Mouse (Mus musculus) spleen, adult 2 months (tissue): Measurements from ENCODE around the gene Faap20. TPM values are rescaled to one million over a fixed set of nuclear protein-coding genes. Genes with fewer than 3 reads are reported as not detected.

Experiments used
- DNase-seq, 2 experiments: peaks; one replicate each; pipeline versions ENCODE4 v3.0.0 to v3.0.0-alpha.2; 2012 to 2021; ENCODE audit warnings: low spot score in 2 of 2, low read depth in 1 of 2
- H3K27ac ChIP-seq: fragments of 200-500 bp; 2 replicates; pipeline ENCODE4 v1.5.1; 2012; ENCODE audit warnings: low read length, inconsistent platforms; ENCODE audit not compliant: insufficient read depth
- H3K27me3 ChIP-seq: fragments of 200-500 bp; 2 replicates; pipeline ENCODE4 v1.6.1; 2012; ENCODE audit warnings: mild to moderate bottlenecking, moderate library complexity, low read length, inconsistent platforms; ENCODE audit not compliant: control insufficient read depth, insufficient read depth
- H3K36me3 ChIP-seq: fragments of 200-500 bp; 2 replicates; pipeline ENCODE4 v1.6.1; 2012; ENCODE audit warnings: mild to moderate bottlenecking, low read length, inconsistent platforms; ENCODE audit not compliant: control insufficient read depth, insufficient read depth
- H3K4me1 ChIP-seq: fragments of 200-500 bp; 2 replicates; pipeline ENCODE4 v1.6.1; 2011; ENCODE audit warnings: inconsistent platforms; ENCODE audit not compliant: control insufficient read depth, insufficient read depth, insufficient read length
- H3K4me3 ChIP-seq: fragments of 200-500 bp; 2 replicates; pipeline ENCODE4 v1.5.1; 2011; ENCODE audit warnings: mild to moderate bottlenecking, inconsistent platforms; ENCODE audit not compliant: insufficient read depth, insufficient read length; ENCODE audit errors: extremely low read depth
- CTCF ChIP-seq: fragments of 200-500 bp; IDR thresholded peaks from 2 replicates; pipeline ENCODE4 v1.5.1; 2011; ENCODE audit warnings: mild to moderate bottlenecking, inconsistent platforms; ENCODE audit not compliant: insufficient read depth, insufficient read length, insufficient replicate concordance; ENCODE audit errors: extremely low read depth
- POLR2A ChIP-seq: fragments of 200-500 bp; IDR thresholded peaks from 2 replicates; pipeline ENCODE4 v1.6.1; 2011; ENCODE audit warnings: low read depth, low read length, inconsistent platforms
- WGBS: fragments of 180-500 bp; shearing (Covaris S2); methylation state at CpG from one replicate; pipeline ENCODE4 v1.1.7; 2018; 5-methylcytosine and 5-hydroxymethylcytosine counted together
- polyA plus RNA-seq: library from polyadenylated mRNA; depleted of rRNA; stranded (reverse); fragments of >200 nt; gene quantifications from 2 replicates; pipeline ENCODE4 v1.2.3, GENCODE M21; 2012

Faap20 gene
- polyA plus RNA-seq, 1 experiment, result 43.2 TPM

- Histone ChIP-seq H3K4me3 (no peak overlapping the region), H3K4me1 (no peaks in the 10 kb centered on the region), H3K27me3 (no peaks in the 10 kb centered on the region), H3K27ac (no peak overlapping the region), H3K36me3 (no peaks in the 10 kb centered on the region)
- no peak for TF ChIP-seq POLR2A
- TF ChIP-seq CTCF, result no peak
- 81% methylated on average over 11 of the region's 11 CpGs for WGBS
- no peak for DNase-seq
Measured at GRCm38 (mm10) chr4:155287713-155288112, 38.1 kb downstream of the Faap20 start.

- Histone ChIP-seq H3K27me3 (no peaks in the 10 kb centered on the region), H3K27ac (no peak overlapping the region), H3K4me1 (no peaks in the 10 kb centered on the region), H3K36me3 (no peaks in the 10 kb centered on the region), H3K4me3 (no peak overlapping the region)
- DNase-seq, result no peak
- no peak for TF ChIP-seq POLR2A
- TF ChIP-seq CTCF, result no peak
- 70% methylated on average over 1 of the region's 1 CpGs for WGBS
Measured at GRCm38 (mm10) chr4:155288586-155288985, 39.0 kb downstream of the Faap20 start.

DNA sequence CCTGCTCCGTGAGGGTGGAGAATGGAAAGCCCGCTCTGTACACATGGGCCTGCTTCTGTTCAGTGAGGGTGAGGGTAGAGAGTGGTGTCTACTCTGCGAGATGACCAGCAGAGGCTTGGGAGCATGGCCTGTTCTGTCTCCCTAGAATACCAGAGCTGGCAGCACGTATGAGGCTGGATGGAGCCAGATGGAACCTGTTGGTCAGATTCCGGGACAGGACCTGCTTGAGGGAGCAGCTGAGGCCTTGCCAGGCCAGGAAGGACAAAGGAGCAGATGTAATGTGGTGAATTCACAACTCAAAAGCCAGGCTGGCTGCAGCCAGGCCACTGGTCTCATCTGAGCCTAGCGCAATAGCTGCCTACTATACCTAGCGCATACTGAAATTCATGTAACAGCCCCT is 40.4 kb downstream of the Faap20 start:
- Histone ChIP-seq H3K27ac (no peak overlapping the region), H3K4me3 (no peak overlapping the region), H3K27me3 (no peaks in the 10 kb centered on the region), H3K4me1 (no peaks in the 10 kb centered on the region), H3K36me3 (no peaks in the 10 kb centered on the region)
- TF ChIP-seq CTCF (no peak), POLR2A (no peak)
- 90% methylated on average over 7 of the region's 7 CpGs for WGBS
- no peak for DNase-seq

- TF ChIP-seq CTCF (no peak), POLR2A (no peak)
- no peaks in the 10 kb centered on the region for H3K4me1 ChIP-seq
- no peak overlapping the region for H3K4me3 ChIP-seq
- no peak overlapping the region for H3K27ac ChIP-seq
- H3K36me3 ChIP-seq, result no peaks in the 10 kb centered on the region
- DNase-seq, result no peak
- WGBS, result 80% methylated on average over 10 of the region's 10 CpGs
- no peaks in the 10 kb centered on the region for H3K27me3 ChIP-seq
Measured at GRCm38 (mm10) chr4:155292863-155293262, 43.3 kb downstream of the Faap20 start.

- Histone ChIP-seq H3K27me3 (no peaks in the 10 kb centered on the region), H3K4me1 (no peaks in the 10 kb centered on the region), H3K36me3 (no peaks in the 10 kb centered on the region), H3K27ac (no peak overlapping the region), H3K4me3 (no peak overlapping the region)
- no peak for TF ChIP-seq POLR2A
- TF ChIP-seq CTCF, result no peak
- 92% methylated on average over 14 of the region's 14 CpGs for WGBS
- no peak for DNase-seq
Measured at GRCm38 (mm10) chr4:155294381-155294780, 44.8 kb downstream of the Faap20 start.

- H3K4me3 ChIP-seq, result no peak overlapping the region
- no peak overlapping the region for H3K27ac ChIP-seq
- H3K4me1 ChIP-seq, result no peaks in the 10 kb centered on the region
- no peaks in the 10 kb centered on the region for H3K27me3 ChIP-seq
- TF ChIP-seq POLR2A, result no peak
- no peak for TF ChIP-seq CTCF
- no peaks in the 10 kb centered on the region for H3K36me3 ChIP-seq
- DNase-seq, result no peak
- WGBS, result 82% methylated on average over 10 of the region's 10 CpGs
Measured at GRCm38 (mm10) chr4:155295026-155295590, 45.5 kb downstream of the Faap20 start.

GRCm38 (mm10) chr4:155295996-155296395 is 46.4 kb downstream of the Faap20 start:
- 62% methylated on average over 4 of the region's 4 CpGs for WGBS

More at GRCm38 (mm10) chr4:155295996-155296395, 46.4 kb downstream of the Faap20 start:
- Histone ChIP-seq H3K27ac (no peak overlapping the region), H3K36me3 (no peaks in the 10 kb centered on the region), H3K4me1 (no peaks in the 10 kb centered on the region), H3K27me3 (no peaks in the 10 kb centered on the region), H3K4me3 (no peak overlapping the region)
- DNase-seq, result no peak
- no peak for TF ChIP-seq CTCF
- TF ChIP-seq POLR2A, result no peak
